Mouse (Mus musculus) embryonic fibroblast, embryonic 13.5 days (primary cell): ENCODE data around the gene H60b. TPM values are rescaled to one million over a fixed set of nuclear protein-coding genes. Genes with fewer than 3 reads are reported as not detected.

Experiments
- H3K27ac ChIP-seq: 2 replicates; pipeline ENCODE4 v1.5.1; 2012; ENCODE audit warnings: low read length, control low read depth, inconsistent platforms; ENCODE audit not compliant: insufficient read depth
- H3K4me1 ChIP-seq: 2 replicates; pipeline ENCODE4 v1.6.1; 2011; ENCODE audit warnings: low read length; ENCODE audit not compliant: control insufficient read depth, insufficient read depth
- H3K4me3 ChIP-seq: 2 replicates; pipeline ENCODE4 v1.5.1; 2011; ENCODE audit warnings: mild to moderate bottlenecking, control low read depth, low read length; ENCODE audit not compliant: insufficient read depth
- CTCF ChIP-seq: IDR thresholded peaks from 2 replicates; pipeline ENCODE4 v1.5.1; 2011; ENCODE audit warnings: mild to moderate bottlenecking, control low read depth, low read length, moderate library complexity, borderline replicate concordance; ENCODE audit not compliant: insufficient read depth
- POLR2A ChIP-seq: IDR thresholded peaks from 2 replicates; pipeline ENCODE4 v1.6.1; 2011; ENCODE audit warnings: low read depth, mild to moderate bottlenecking, control low read depth, low read length, moderate library complexity
- polyA plus RNA-seq: library from polyadenylated mRNA; stranded (reverse); fragments of >200 nt; gene quantifications from 2 replicates; pipeline ENCODE4 v1.2.4, GENCODE M21; 2011; ENCODE audit warnings: low read depth; ENCODE audit not compliant: missing spikeins, insufficient read length

H60b gene
- polyA plus RNA-seq, 1 experiment, result 4.3 TPM

- Histone ChIP-seq H3K27ac (no peak overlapping the region), H3K4me3 (no peak overlapping the region), H3K4me1 (no peaks in the 10 kb centered on the region)
- no peak for TF ChIP-seq POLR2A
- no peak for TF ChIP-seq CTCF
Observed at GRCm38 (mm10) chr10:22302344-22303057, 144.1 kb downstream of the H60b start.

- Histone ChIP-seq H3K27ac (no peak overlapping the region), H3K4me1 (no peaks in the 10 kb centered on the region), H3K4me3 (no peak overlapping the region)
- TF ChIP-seq POLR2A (no peak), CTCF (no peak)
Observed at GRCm38 (mm10) chr10:22303736-22304135, 145.3 kb downstream of the H60b start.

- no peak overlapping the region for H3K27ac ChIP-seq
- H3K4me1 ChIP-seq, result no peaks in the 10 kb centered on the region
- no peak for TF ChIP-seq POLR2A
- no peak for TF ChIP-seq CTCF
- H3K4me3 ChIP-seq, result no peak overlapping the region
Observed at GRCm38 (mm10) chr10:22305801-22306200, 147.4 kb downstream of the H60b start.

GRCm38 (mm10) chr10:22306452-22306851, 148.1 kb downstream of the H60b start:
- TF ChIP-seq CTCF (no peak), POLR2A (no peak)
- no peak overlapping the region for H3K4me3 ChIP-seq
- H3K27ac ChIP-seq, result no peak overlapping the region
- H3K4me1 ChIP-seq, result no peaks in the 10 kb centered on the region

GRCm38 (mm10) chr10:22308221-22308620, 149.8 kb downstream of the H60b start:
- TF ChIP-seq CTCF, result no peak
- no peak for TF ChIP-seq POLR2A
- Histone ChIP-seq H3K27ac (no peak overlapping the region), H3K4me1 (no peaks in the 10 kb centered on the region), H3K4me3 (no peak overlapping the region)

- Histone ChIP-seq H3K27ac (no peak overlapping the region), H3K4me1 (no peaks in the 10 kb centered on the region), H3K4me3 (no peak overlapping the region)
- TF ChIP-seq CTCF, result no peak
- no peak for TF ChIP-seq POLR2A
Observed at GRCm38 (mm10) chr10:22322858-22323257, 164.5 kb downstream of the H60b start.

Other genes with a start within 250 kb of the H60b start
- not detected in 2 replicates for gene 4930444G20Rik, start 90.5 kb upstream of the H60b start, polyA plus RNA-seq
- 1.7 and 2.2 TPM in 2 replicates for gene E030030I06Rik, start 9.3 kb upstream of the H60b start, polyA plus RNA-seq
- 39.7 and 56.9 TPM in 2 replicates for gene Raet1e, start within 50 bp of the H60b start, polyA plus RNA-seq
- 27.3 and 29.8 TPM in 2 replicates for gene Raet1d, start 202.0 kb downstream of the H60b start, polyA plus RNA-seq